Mouse (Mus musculus) left cerebral cortex, postnatal 25 days (tissue): Measurements from ENCODE around the gene Prss27. TPM values are rescaled to one million over a fixed set of nuclear protein-coding genes. Genes with fewer than 3 reads are reported as not detected.

ENCODE experiments used
- DNase-seq, 2 experiments: peaks; one replicate each; pipeline ENCODE4 v3.0.0; 2022; ENCODE audit warnings: low spot score in 2 of 2, mixed read lengths in 1 of 2
- intact Hi-C: fragments of 180-260 bp; cut with DNase I; formaldehyde crosslinking; loops from one replicate; pipeline ENCODE4 v1.15.1; 2025
- total RNA-seq, 2 experiments: library from RNA; stranded (reverse); gene quantifications; 2 replicates each; pipeline ENCODE4 v1.2.3; 2021

Gene Prss27
- total RNA-seq = not detected

GRCm38 (mm10) chr17:24037844-24038243 lies at the start of gene Prss27:
Prss27 (plus strand) TSS chr17:24038144.
- no peak for DNase-seq
- intact Hi-C loops = no loop called here

- DNase-seq = peak in 1 of 2 experiments; percentile 39
- intact Hi-C loops = no loop called here
Observed at GRCm38 (mm10) chr17:23989802-23990201, 48.1 kb upstream of the Prss27 start.

- no peak for DNase-seq
- intact Hi-C loops = no loop called here
Observed at GRCm38 (mm10) chr17:23992789-23993553, 45.0 kb upstream of the Prss27 start.

GRCm38 (mm10) chr17:23993559-23994428 lies 44.1 kb upstream of the Prss27 start:
- peak; percentile 93 to 97 for DNase-seq
- intact Hi-C loops = no loop called here

GRCm38 (mm10) chr17:23994667-23995066 lies 43.3 kb upstream of the Prss27 start:
- DNase-seq = peak in 1 of 2 experiments; percentile 58
- intact Hi-C loops = no loop called here

GRCm38 (mm10) chr17:23995421-23995820 lies 42.5 kb upstream of the Prss27 start:
- DNase-seq = no peak
- intact Hi-C loops = no loop called here

- no peak for DNase-seq
- intact Hi-C loops = no loop called here
Observed at GRCm38 (mm10) chr17:23997901-23998300, 40.0 kb upstream of the Prss27 start, which contains the start of gene Prss22. Prss22 (minus strand) TSS chr17:23998100.

- intact Hi-C loops = no loop called here
Observed at GRCm38 (mm10) chr17:23998383-23998782, 39.6 kb upstream of the Prss27 start.

GRCm38 (mm10) chr17:24000404-24000803 lies 37.5 kb upstream of the Prss27 start:
- intact Hi-C loops = no loop called here
- peak; percentile 68 to 96 for DNase-seq

More at GRCm38 (mm10) chr17:23998383-23998782, 39.6 kb upstream of the Prss27 start:
- no peak for DNase-seq

GRCm38 (mm10) chr17:24004071-24004665 lies 33.8 kb upstream of the Prss27 start:
- intact Hi-C loops = no loop called here
- no peak for DNase-seq

- intact Hi-C loops = no loop called here
Observed at GRCm38 (mm10) chr17:24005049-24005448, 32.9 kb upstream of the Prss27 start.

GRCm38 (mm10) chr17:24006930-24007329 lies 31.0 kb upstream of the Prss27 start:
- intact Hi-C loops = no loop called here
- DNase-seq = no peak

More at GRCm38 (mm10) chr17:24005049-24005448, 32.9 kb upstream of the Prss27 start:
- no peak for DNase-seq

- intact Hi-C loops = no loop called here
- DNase-seq = no peak
Observed at GRCm38 (mm10) chr17:24007391-24007790, 30.6 kb upstream of the Prss27 start.

- no peak for DNase-seq
- intact Hi-C loops = no loop called here
Observed at GRCm38 (mm10) chr17:24008105-24008504, 29.8 kb upstream of the Prss27 start.

GRCm38 (mm10) chr17:24009617-24010016 lies 28.3 kb upstream of the Prss27 start:
- intact Hi-C loops = loop anchor here (5.0 kb wide), 1 partner anchor 42 kb away; no protein-coding TSS in a partner anchor
- no peak for DNase-seq

GRCm38 (mm10) chr17:24012921-24013320 lies 25.0 kb upstream of the Prss27 start:
- intact Hi-C loops = loop anchor here (5.0 kb wide), 1 partner anchor 46 kb away; no protein-coding TSS in a partner anchor
- no peak for DNase-seq

- intact Hi-C loops = loop anchor here (5.0 kb wide), 1 partner anchor 47 kb away; no protein-coding TSS in a partner anchor
- no peak for DNase-seq
Observed at GRCm38 (mm10) chr17:24014433-24014965, 23.4 kb upstream of the Prss27 start.

- intact Hi-C loops = no loop called here
- DNase-seq = peak in 1 of 2 experiments; percentile 35
Observed at GRCm38 (mm10) chr17:24015727-24016126, 22.2 kb upstream of the Prss27 start.

- DNase-seq = no peak
- intact Hi-C loops = no loop called here
Observed at GRCm38 (mm10) chr17:24020696-24021095, 17.2 kb upstream of the Prss27 start.
